Mouse (Mus musculus): ENCODE data around the gene Ttpal. TPM values are rescaled to one million over a fixed set of nuclear protein-coding genes. Genes with fewer than 3 reads are reported as not detected.
"Not testable (repeated sequence)": the region's sequence is repeated elsewhere in the genome, so short reads cannot be mapped to it uniquely, and the experiment has no call there.

Ttpal gene
- total RNA-seq, 2 experiments from 2014 or later, result 13.6 to 14.2 TPM

- intact Hi-C loops (cut with DNase I), result no loop called here
- DNase-seq, result no peak
Observed at GRCm38 (mm10) chr2:163617232-163617863, 15.2 kb downstream of the Ttpal start.

- no peak for DNase-seq
- intact Hi-C loops (cut with DNase I), result no loop called here
Observed at GRCm38 (mm10) chr2:163617874-163618273, 15.8 kb downstream of the Ttpal start.

GRCm38 (mm10) chr2:163620451-163620850 lies 18.3 kb downstream of the Ttpal start:
- intact Hi-C loops (cut with DNase I), result no loop called here
- no peak for DNase-seq

- DNase-seq; intact Hi-C loops (cut with DNase I): not testable (repeated sequence)
Observed at GRCm38 (mm10) chr2:163621401-163621800, 19.3 kb downstream of the Ttpal start.

- no peak for DNase-seq
- intact Hi-C loops (cut with DNase I), result no loop called here
Observed at GRCm38 (mm10) chr2:163631223-163631622, 29.1 kb downstream of the Ttpal start.

- intact Hi-C loops (cut with DNase I), result no loop called here
- no peak for DNase-seq
Observed at GRCm38 (mm10) chr2:163631715-163632114, 29.6 kb downstream of the Ttpal start.

GRCm38 (mm10) chr2:163634211-163634610 lies 32.1 kb downstream of the Ttpal start:
- intact Hi-C loops (cut with DNase I), result no loop called here
- DNase-seq, result no peak

- intact Hi-C loops (cut with DNase I), result no loop called here
- DNase-seq, result no peak
Observed at GRCm38 (mm10) chr2:163636057-163636456, 33.9 kb downstream of the Ttpal start.

- intact Hi-C loops (cut with DNase I), result no loop called here
- no peak for DNase-seq
Observed at GRCm38 (mm10) chr2:163637655-163638266, 35.6 kb downstream of the Ttpal start.

- intact Hi-C loops (cut with DNase I), result no loop called here
- no peak for DNase-seq
Observed at GRCm38 (mm10) chr2:163640493-163640892, 38.4 kb downstream of the Ttpal start.

- intact Hi-C loops (cut with DNase I), result no loop called here
- no peak for DNase-seq
Observed at GRCm38 (mm10) chr2:163641681-163642080, 39.6 kb downstream of the Ttpal start.

- peak; percentile 53 to 54 for DNase-seq
- intact Hi-C loops (cut with DNase I), result no loop called here
Observed at GRCm38 (mm10) chr2:163642685-163643575, 40.8 kb downstream of the Ttpal start.

- intact Hi-C loops (cut with DNase I), result no loop called here
- DNase-seq, result no peak
Observed at GRCm38 (mm10) chr2:163643576-163643971, 41.5 kb downstream of the Ttpal start.

GRCm38 (mm10) chr2:163644047-163644446 lies 41.9 kb downstream of the Ttpal start:
- intact Hi-C loops (cut with DNase I), result loop anchor here (2.0 kb wide), 1 partner anchor 75 kb away; no protein-coding TSS in a partner anchor
- DNase-seq, result no peak

GRCm38 (mm10) chr2:163644575-163645385 lies 42.7 kb downstream of the Ttpal start, which contains the start of gene Serinc3:
Gene Serinc3 (minus strand): TSS chr2:163645131.
- peak; percentile 100 for DNase-seq
- intact Hi-C loops (cut with DNase I), result loop anchor here (2.0 kb wide), 1 partner anchor 74 kb away; no protein-coding TSS in a partner anchor

- DNase-seq, result no peak
- intact Hi-C loops (cut with DNase I), result loop anchor here (2.0 kb wide), 1 partner anchor 73 kb away; no protein-coding TSS in a partner anchor
Observed at GRCm38 (mm10) chr2:163645700-163646460, 43.8 kb downstream of the Ttpal start.

GRCm38 (mm10) chr2:163646461-163647080 lies 44.5 kb downstream of the Ttpal start:
- intact Hi-C loops (cut with DNase I), result no loop called here
- DNase-seq, result no peak

GRCm38 (mm10) chr2:163655699-163656098 lies 53.6 kb downstream of the Ttpal start:
- intact Hi-C loops (cut with DNase I), result not testable (repeated sequence)

GRCm38 (mm10) chr2:163657486-163657885 lies 55.4 kb downstream of the Ttpal start:
- no peak for DNase-seq
- intact Hi-C loops (cut with DNase I), result no loop called here

More at GRCm38 (mm10) chr2:163655699-163656098, 53.6 kb downstream of the Ttpal start:
- DNase-seq, result not testable (repeated sequence)

Data from heart, postnatal 10 days (tissue).